Mouse (Mus musculus): Measurements from ENCODE around the gene Arhgap25.

GRCm38 (mm10) chr6:87487657-87488426 lies 45.2 kb downstream of the Arhgap25 start:
- TF ChIP-seq POLR2A (IDR thresholded peaks at IDR 0.05; ENCODE audit: low read depth, low read length) (no peak), CTCF (IDR thresholded peaks at IDR 0.05; ENCODE audit: extremely low read depth, insufficient read length, insufficient replicate concordance, low read depth, low read length) (peak; percentile 28; the same call in 1 of the 2 replicates)
